Mouse (Mus musculus) midbrain, embryonic 12.5 days (tissue): ENCODE data around the gene Tmem159. TPM values are rescaled to one million over a fixed set of nuclear protein-coding genes. Genes with fewer than 3 reads are reported as not detected.

Experiments
- ATAC-seq: fragments of 200-750 bp; cut with Nextera tagmentation; 2 replicates; pipeline ENCODE4 v1.8.0; 2017; ENCODE audit warnings: low read depth, moderate TSS enrichment, moderate library complexity; ENCODE audit not compliant: low FRiP score
- H3K27ac ChIP-seq: fragments of 300-500 bp; sonication (generic); replicated peaks from 2 replicates; pipeline ENCODE4 v1.5.1; 2016; ENCODE audit warnings: mild to moderate bottlenecking
- H3K27me3 ChIP-seq: fragments of 300-500 bp; sonication (generic); 2 replicates; pipeline ENCODE4 v1.6.1; 2016; ENCODE audit warnings: mild to moderate bottlenecking
- H3K36me3 ChIP-seq: fragments of 300-500 bp; sonication (generic); 2 replicates; pipeline ENCODE4 v1.6.1; 2016
- H3K4me1 ChIP-seq: fragments of 300-500 bp; sonication (generic); 2 replicates; pipeline ENCODE4 v1.6.1; 2016
- H3K4me2 ChIP-seq: fragments of 300-500 bp; sonication (generic); replicated peaks from 2 replicates; pipeline ENCODE4 v1.6.1; 2016; ENCODE audit warnings: mild to moderate bottlenecking, moderate library complexity
- H3K4me3 ChIP-seq: fragments of 300-500 bp; sonication (generic); 2 replicates; pipeline ENCODE4 v1.5.1; 2016; ENCODE audit warnings: mild to moderate bottlenecking
- H3K9ac ChIP-seq: fragments of 300-500 bp; sonication (generic); replicated peaks from 2 replicates; pipeline ENCODE4 v1.6.1; 2016; ENCODE audit warnings: mild to moderate bottlenecking, moderate library complexity
- H3K9me3 ChIP-seq: fragments of 300-500 bp; sonication (generic); 2 replicates; pipeline ENCODE4 v1.6.1; 2016; ENCODE audit warnings: mild to moderate bottlenecking
- WGBS: fragments of 180-500 bp; shearing (Covaris S2); methylation state at CpG from one replicate; pipeline ENCODE4 v1.1.7; 2016; 5-methylcytosine and 5-hydroxymethylcytosine counted together
- polyA plus RNA-seq: library from polyadenylated mRNA; unstranded; fragments of >200 nt; fragmentation: Nextera tagmentation; extraction: Ambion mirVana; gene quantifications from 2 replicates; pipeline ENCODE4 v1.2.1, GENCODE M21; 2016

Tmem159 gene
- polyA plus RNA-seq, 1 experiment from 2014 or later, result 25.4 TPM

GRCm38 (mm10) chr7:120145191-120145590 is 43.0 kb downstream of the Tmem159 start, which contains the start of gene Zp2:
Gene Zp2 (minus strand): TSS chr7:120145291.
- Histone ChIP-seq H3K27ac (no peak within 1 kb of the TSS), H3K27me3 (no peaks in the 10 kb centered on the region), H3K4me1 (no peaks in the 10 kb centered on the region), H3K36me3 (no peaks in the 10 kb centered on the region), H3K4me3 (no peak within 1 kb of the TSS), H3K4me2 (no peak within 1 kb of the TSS), H3K9ac (no peak within 1 kb of the TSS), H3K9me3 (no peaks in the 10 kb centered on the region)
- 83% methylated on average over 9 of the region's 9 CpGs for WGBS
- ATAC-seq, result no peak

GRCm38 (mm10) chr7:120150257-120150656 is 48.1 kb downstream of the Tmem159 start:
- H3K36me3 ChIP-seq, result no peaks in the 10 kb centered on the region
- H3K9ac ChIP-seq, result no peak overlapping the region
- no peak overlapping the region for H3K4me2 ChIP-seq
- no peaks in the 10 kb centered on the region for H3K9me3 ChIP-seq
- no peak overlapping the region for H3K27ac ChIP-seq
- H3K4me1 ChIP-seq, result no peaks in the 10 kb centered on the region
- H3K4me3 ChIP-seq, result no peak overlapping the region
- H3K27me3 ChIP-seq, result peaks cover 11% of the 10 kb centered on the region
- WGBS, result 27% methylated on average over 3 of the region's 3 CpGs
- no peak for ATAC-seq

GRCm38 (mm10) chr7:120150898-120151297 is 48.7 kb downstream of the Tmem159 start:
- Histone ChIP-seq H3K9me3 (no peaks in the 10 kb centered on the region), H3K27me3 (peaks cover 14% of the 10 kb centered on the region), H3K4me1 (no peaks in the 10 kb centered on the region), H3K4me3 (no peak overlapping the region), H3K4me2 (no peak overlapping the region), H3K36me3 (no peaks in the 10 kb centered on the region), H3K27ac (no peak overlapping the region), H3K9ac (no peak overlapping the region)
- no peak for ATAC-seq
- WGBS, result 87% methylated on average over 2 of the region's 2 CpGs

- H3K9me3 ChIP-seq, result no peaks in the 10 kb centered on the region
- peak; percentile 41; the same call in 1 of the 2 replicates for ATAC-seq
- WGBS, result 30% methylated on average over 2 of the region's 2 CpGs
- H3K9ac ChIP-seq, result no peak overlapping the region
- no peaks in the 10 kb centered on the region for H3K36me3 ChIP-seq
- H3K4me2 ChIP-seq, result no peak overlapping the region
- peaks cover 31% of the 10 kb centered on the region for H3K27me3 ChIP-seq
- H3K27ac ChIP-seq, result no peak overlapping the region
- peaks cover 12% of the 10 kb centered on the region for H3K4me1 ChIP-seq
- no peak overlapping the region for H3K4me3 ChIP-seq
Observed at GRCm38 (mm10) chr7:120156841-120157409, 54.8 kb downstream of the Tmem159 start.

GRCm38 (mm10) chr7:120157575-120158061 is 55.5 kb downstream of the Tmem159 start:
- H3K36me3 ChIP-seq, result no peaks in the 10 kb centered on the region
- H3K4me1 ChIP-seq, result peaks cover 12% of the 10 kb centered on the region
- H3K27me3 ChIP-seq, result peaks cover 31% of the 10 kb centered on the region
- peak overlapping the region; percentile 30; the same call in 1 of the 2 replicates for H3K27ac ChIP-seq
- H3K9me3 ChIP-seq, result no peaks in the 10 kb centered on the region
- no peak overlapping the region for H3K4me3 ChIP-seq
- H3K9ac ChIP-seq, result no peak overlapping the region
- peak; percentile 76 for ATAC-seq
- H3K4me2 ChIP-seq, result no peak overlapping the region
- whole genome bisulfite sequencing, result 28% methylated on average over 5 of the region's 5 CpGs

GRCm38 (mm10) chr7:120158121-120158613 is 56.0 kb downstream of the Tmem159 start:
- H3K4me1 ChIP-seq, result peaks cover 12% of the 10 kb centered on the region
- no peak overlapping the region for H3K4me3 ChIP-seq
- peak overlapping the region; percentile 30; the same call in 1 of the 2 replicates for H3K27ac ChIP-seq
- 28% methylated on average over 4 of the region's 4 CpGs for WGBS
- H3K36me3 ChIP-seq, result no peaks in the 10 kb centered on the region
- H3K27me3 ChIP-seq, result peaks cover 31% of the 10 kb centered on the region
- no peak overlapping the region for H3K4me2 ChIP-seq
- no peak overlapping the region for H3K9ac ChIP-seq
- peak; percentile 71 for ATAC-seq
- H3K9me3 ChIP-seq, result no peaks in the 10 kb centered on the region

GRCm38 (mm10) chr7:120163581-120164251 is 61.6 kb downstream of the Tmem159 start:
- Histone ChIP-seq H3K27ac (no peak overlapping the region), H3K4me2 (no peak overlapping the region), H3K9me3 (no peaks in the 10 kb centered on the region), H3K4me3 (no peak overlapping the region), H3K4me1 (no peaks in the 10 kb centered on the region), H3K36me3 (no peaks in the 10 kb centered on the region), H3K9ac (no peak overlapping the region), H3K27me3 (peaks cover 17% of the 10 kb centered on the region)
- ATAC-seq, result no peak
- WGBS, result 85% methylated on average over 11 of the region's 11 CpGs

Other genes starting within 250 kb of the Tmem159 start
- 12.8 and 14.0 TPM in 2 replicates for gene Lyrm1, start 206.5 kb upstream of the Tmem159 start, polyA plus RNA-seq
- 17.8 and 19.4 TPM in 2 replicates for gene Dcun1d3, start 206.1 kb upstream of the Tmem159 start, polyA plus RNA-seq
- gene Dnah3, start 7.1 kb upstream of the Tmem159 start, polyA plus RNA-seq, result 0.08 TPM in 1 of 2 replicates, not detected in the other
- gene Zp2, start 42.9 kb downstream of the Tmem159 start, polyA plus RNA-seq, result not detected in 2 replicates
- not detected in 2 replicates for gene Anks4b, start 71.5 kb downstream of the Tmem159 start, polyA plus RNA-seq
- gene Crym, start 99.8 kb downstream of the Tmem159 start, polyA plus RNA-seq, result 33.6 and 37.0 TPM in 2 replicates
- gene Abca14, start 101.6 kb downstream of the Tmem159 start, polyA plus RNA-seq, result not detected in 2 replicates
- gene Abca15, start 226.3 kb downstream of the Tmem159 start, polyA plus RNA-seq, result not detected in 2 replicates